Mouse (Mus musculus) E14TG2a.4 (cell line): ENCODE results near the gene Heatr5a.

Experiments
- CTCF ChIP-seq: conservative IDR thresholded peaks from 2 replicates; pipeline ENCODE4 v1.5.1; 2014; ENCODE audit warnings: low read length
- POU5F1 ChIP-seq: IDR thresholded peaks from 2 replicates; pipeline ENCODE4 v1.6.1; 2014; ENCODE audit warnings: low read length, borderline replicate concordance

GRCm38 (mm10) chr12:51871446-51872144, 99.5 kb downstream of the Heatr5a start:
- TF ChIP-seq CTCF (no peak), POU5F1 (no peak)
